Mouse (Mus musculus) G1E (cell line): ENCODE measurements around the gene Olfr1382. TPM values are rescaled to one million over a fixed set of nuclear protein-coding genes. Genes with fewer than 3 reads are reported as not detected.
"Not testable (repeated sequence)": the region's sequence is repeated elsewhere in the genome, so short reads cannot be mapped to it uniquely, and the experiment has no call there.

ENCODE experiments used
- ATAC-seq: 2 replicates; pipeline ENCODE4 v1.8.0; 2016; ENCODE audit warnings: mild to moderate bottlenecking; ENCODE audit not compliant: insufficient number of reproducible peaks, poor library complexity, low FRiP score, severe bottlenecking; ENCODE audit errors: extremely low read depth
- DNase-seq: peaks from one replicate; pipeline ENCODE4 v3.0.0; 2012; ENCODE audit warnings: low spot score
- H3K27me3 ChIP-seq: 2 replicates; pipeline ENCODE4 v1.6.1; 2012; ENCODE audit warnings: mild to moderate bottlenecking, low read length, inconsistent platforms; ENCODE audit not compliant: insufficient read depth
- H3K36me3 ChIP-seq: replicated peaks from 2 replicates; pipeline ENCODE3; 2012; ENCODE audit warnings: mild to moderate bottlenecking, inconsistent platforms
- H3K4me1 ChIP-seq: 2 replicates; pipeline ENCODE4 v1.6.1; 2012; ENCODE audit warnings: low read depth, low read length, inconsistent platforms, mixed read lengths; ENCODE audit not compliant: insufficient read depth
- H3K4me3 ChIP-seq: 2 replicates; pipeline ENCODE4 v1.5.1; 2012; ENCODE audit warnings: low read depth, mild to moderate bottlenecking, inconsistent platforms, low read length, moderate library complexity, mixed read lengths
- H3K9me3 ChIP-seq: replicated peaks from 2 replicates; pipeline ENCODE4 v1.6.1; 2012; ENCODE audit warnings: inconsistent platforms
- polyA plus RNA-seq: library from polyadenylated mRNA; stranded (reverse); fragments of >175 nt; gene quantifications from 2 replicates; pipeline ENCODE4 v1.2.3, GENCODE M21; 2012
- total RNA-seq, 2 experiments: library from RNA; stranded (forward) in 1 of 2; stranded (reverse) in 1 of 2; fragments of 200-1000 nt in 1 of 2; fragments of >200 nt in 1 of 2; fragmentation: Nextera tagmentation in 1 of 2; gene quantifications; 2 replicates each; pipeline ENCODE4 v1.2.3; 2014 to 2017

Olfr1382 gene
- total and polyA plus RNA-seq, 3 experiments = 0.11 TPM; not detected in 2

- not testable (repeated sequence) for H3K4me3 ChIP-seq, H3K36me3 ChIP-seq, ATAC-seq, H3K4me1 ChIP-seq, H3K27me3 ChIP-seq, H3K9me3 ChIP-seq, DNase-seq
Measured at GRCm38 (mm10) chr11:49575054-49575453, 47.0 kb downstream of the Olfr1382 start.

- not testable (repeated sequence) for H3K36me3 ChIP-seq, H3K4me1 ChIP-seq, H3K9me3 ChIP-seq, DNase-seq, H3K27me3 ChIP-seq, ATAC-seq, H3K4me3 ChIP-seq
Measured at GRCm38 (mm10) chr11:49580452-49580851, 52.4 kb downstream of the Olfr1382 start.

Other genes starting within 250 kb of the Olfr1382 start
- gene Olfr1393, start 249.9 kb upstream of the Olfr1382 start, total RNA-seq (2014; fragmentation: Nextera tagmentation) = not detected in 2 replicates
- gene Olfr1393, start 249.9 kb upstream of the Olfr1382 start, total RNA-seq (2017) = 0.35 and 0.55 TPM in 2 replicates
- not detected in 2 replicates for gene Olfr1393, start 249.9 kb upstream of the Olfr1382 start, polyA plus RNA-seq
- 0.44 TPM in 1 of 2 replicates, not detected in the other for gene Olfr1392, start 243.0 kb upstream of the Olfr1382 start, total RNA-seq (2014; fragmentation: Nextera tagmentation)
- gene Olfr1392, start 243.0 kb upstream of the Olfr1382 start, total RNA-seq (2017) = 0.11 and 0.12 TPM in 2 replicates
- gene Olfr1392, start 243.0 kb upstream of the Olfr1382 start, polyA plus RNA-seq = not detected in 2 replicates
- gene Olfr10, start 223.5 kb upstream of the Olfr1382 start, total RNA-seq (2014; fragmentation: Nextera tagmentation) = not detected in 2 replicates
- gene Olfr10, start 223.5 kb upstream of the Olfr1382 start, total RNA-seq (2017) = 0.11 TPM in 1 of 2 replicates, not detected in the other
- gene Olfr10, start 223.5 kb upstream of the Olfr1382 start, polyA plus RNA-seq = not detected in 2 replicates
- not detected in 2 replicates for gene Olfr1391, start 205.5 kb upstream of the Olfr1382 start, total RNA-seq (2014; fragmentation: Nextera tagmentation)
- gene Olfr1391, start 205.5 kb upstream of the Olfr1382 start, total RNA-seq (2017) = 0.16 TPM in 1 of 2 replicates, not detected in the other
- not detected in 2 replicates for gene Olfr1391, start 205.5 kb upstream of the Olfr1382 start, polyA plus RNA-seq
- not detected in 2 replicates for gene Olfr1390, start 193.1 kb upstream of the Olfr1382 start, total RNA-seq (2014; fragmentation: Nextera tagmentation)
- gene Olfr1390, start 193.1 kb upstream of the Olfr1382 start, total RNA-seq (2017) = 0.12 and 0.22 TPM in 2 replicates
- not detected in 2 replicates for gene Olfr1390, start 193.1 kb upstream of the Olfr1382 start, polyA plus RNA-seq
- gene Olfr1389, start 105.2 kb upstream of the Olfr1382 start, total RNA-seq (2014; fragmentation: Nextera tagmentation) = not detected in 2 replicates
- gene Olfr1389, start 105.2 kb upstream of the Olfr1382 start, total RNA-seq (2017) = 0.12 and 0.22 TPM in 2 replicates
- gene Olfr1389, start 105.2 kb upstream of the Olfr1382 start, polyA plus RNA-seq = not detected in 2 replicates
- gene Olfr1388, start 91.6 kb upstream of the Olfr1382 start, total RNA-seq (2014; fragmentation: Nextera tagmentation) = 0.87 and 0.98 TPM in 2 replicates
- gene Olfr1388, start 91.6 kb upstream of the Olfr1382 start, total RNA-seq (2017) = 0.60 and 1.2 TPM in 2 replicates
- gene Olfr1388, start 91.6 kb upstream of the Olfr1382 start, polyA plus RNA-seq = 0.04 and 0.12 TPM in 2 replicates
- gene Olfr1387, start 72.9 kb upstream of the Olfr1382 start, total RNA-seq (2014; fragmentation: Nextera tagmentation) = not detected in 2 replicates
- gene Olfr1387, start 72.9 kb upstream of the Olfr1382 start, total RNA-seq (2017) = 0.05 and 0.46 TPM in 2 replicates
- gene Olfr1387, start 72.9 kb upstream of the Olfr1382 start, polyA plus RNA-seq = not detected in 2 replicates
- gene Olfr1386, start 63.2 kb upstream of the Olfr1382 start, total RNA-seq (2014; fragmentation: Nextera tagmentation) = not detected in 2 replicates
- gene Olfr1386, start 63.2 kb upstream of the Olfr1382 start, total RNA-seq (2017) = 0.22 and 0.23 TPM in 2 replicates
- not detected in 2 replicates for gene Olfr1386, start 63.2 kb upstream of the Olfr1382 start, polyA plus RNA-seq
- not detected in 2 replicates for gene Olfr1385, start 39.2 kb upstream of the Olfr1382 start, total RNA-seq (2014; fragmentation: Nextera tagmentation)
- 0.22 and 0.35 TPM in 2 replicates for gene Olfr1385, start 39.2 kb upstream of the Olfr1382 start, total RNA-seq (2017)
- gene Olfr1385, start 39.2 kb upstream of the Olfr1382 start, polyA plus RNA-seq = not detected in 2 replicates
- not detected in 2 replicates for gene Olfr1384, start 21.5 kb upstream of the Olfr1382 start, total RNA-seq (2014; fragmentation: Nextera tagmentation)
- 0.05 and 0.06 TPM in 2 replicates for gene Olfr1384, start 21.5 kb upstream of the Olfr1382 start, total RNA-seq (2017)
- not detected in 2 replicates for gene Olfr1384, start 21.5 kb upstream of the Olfr1382 start, polyA plus RNA-seq
- not detected in 2 replicates for gene Olfr1383, start 8.6 kb upstream of the Olfr1382 start, total RNA-seq (2014; fragmentation: Nextera tagmentation)
- 0.06 and 0.27 TPM in 2 replicates for gene Olfr1383, start 8.6 kb upstream of the Olfr1382 start, total RNA-seq (2017)
- gene Olfr1383, start 8.6 kb upstream of the Olfr1382 start, polyA plus RNA-seq = not detected in 2 replicates
- gene Olfr1381, start 15.2 kb downstream of the Olfr1382 start, total RNA-seq (2014; fragmentation: Nextera tagmentation) = not detected in 2 replicates
- gene Olfr1381, start 15.2 kb downstream of the Olfr1382 start, total RNA-seq (2017) = 0.05 and 0.06 TPM in 2 replicates
- not detected in 2 replicates for gene Olfr1381, start 15.2 kb downstream of the Olfr1382 start, polyA plus RNA-seq
- not detected in 2 replicates for gene Olfr1380, start 28.6 kb downstream of the Olfr1382 start, total RNA-seq (2014; fragmentation: Nextera tagmentation)
- 0.16 TPM in 1 of 2 replicates, not detected in the other for gene Olfr1380, start 28.6 kb downstream of the Olfr1382 start, total RNA-seq (2017)
- not detected in 2 replicates for gene Olfr1380, start 28.6 kb downstream of the Olfr1382 start, polyA plus RNA-seq
- 0.15 and 0.44 TPM in 2 replicates for gene Flt4, start 81.0 kb downstream of the Olfr1382 start, total RNA-seq (2014; fragmentation: Nextera tagmentation)
- gene Flt4, start 81.0 kb downstream of the Olfr1382 start, total RNA-seq (2017) = under 0.01 and 0.12 TPM in 2 replicates
- gene Flt4, start 81.0 kb downstream of the Olfr1382 start, polyA plus RNA-seq = 0.02 TPM in 2 replicates
- gene Scgb3a1, start 135.4 kb downstream of the Olfr1382 start, total RNA-seq (2014; fragmentation: Nextera tagmentation) = not detected in 2 replicates
- not detected in 2 replicates for gene Scgb3a1, start 135.4 kb downstream of the Olfr1382 start, total RNA-seq (2017)
- not detected in 2 replicates for gene Scgb3a1, start 135.4 kb downstream of the Olfr1382 start, polyA plus RNA-seq
- gene Cnot6, start 184.5 kb downstream of the Olfr1382 start, total RNA-seq (2014; fragmentation: Nextera tagmentation) = 155 and 165 TPM in 2 replicates
- 84.5 and 93.8 TPM in 2 replicates for gene Cnot6, start 184.5 kb downstream of the Olfr1382 start, total RNA-seq (2017)
- 44.0 and 61.0 TPM in 2 replicates for gene Cnot6, start 184.5 kb downstream of the Olfr1382 start, polyA plus RNA-seq